Mouse (Mus musculus) G1E-ER4 (cell line): ENCODE results near the gene Nkx2-2. TPM values are rescaled to one million over a fixed set of nuclear protein-coding genes. Genes with fewer than 3 reads are reported as not detected.

Source experiments
- GATA1 ChIP-seq: IDR thresholded peaks from one replicate; pipeline ENCODE4 v1.8.0; 2012; ENCODE audit warnings: low read length, inconsistent platforms
- polyA plus RNA-seq: library from polyadenylated mRNA; stranded (reverse); fragments of >175 nt; gene quantifications from 2 replicates; pipeline ENCODE4 v1.2.3, GENCODE M21; 2012

Gene Nkx2-2
- polyA plus RNA-seq, 1 experiment, result not detected

- no peak for TF ChIP-seq GATA1
Measured at GRCm38 (mm10) chr2:147185561-147185960, 8.5 kb downstream of the Nkx2-2 start.

GRCm38 (mm10) chr2:147184071-147184990, 9.7 kb downstream of the Nkx2-2 start:
- TF ChIP-seq GATA1, result no peak

- no peak for TF ChIP-seq GATA1
Measured at GRCm38 (mm10) chr2:147183521-147183920, 10.5 kb downstream of the Nkx2-2 start.

GRCm38 (mm10) chr2:147182709-147183260, 11.3 kb downstream of the Nkx2-2 start:
- TF ChIP-seq GATA1, result no peak

- TF ChIP-seq GATA1, result no peak
Measured at GRCm38 (mm10) chr2:147181926-147182708, 11.9 kb downstream of the Nkx2-2 start.

- TF ChIP-seq GATA1, result no peak
Measured at GRCm38 (mm10) chr2:147181304-147181665, 12.8 kb downstream of the Nkx2-2 start.

- TF ChIP-seq GATA1, result no peak
Measured at GRCm38 (mm10) chr2:147180649-147181303, 13.3 kb downstream of the Nkx2-2 start.

- TF ChIP-seq GATA1, result no peak
Measured at GRCm38 (mm10) chr2:147178091-147179059, 15.7 kb downstream of the Nkx2-2 start.

GRCm38 (mm10) chr2:147177672-147178071, 16.4 kb downstream of the Nkx2-2 start:
- TF ChIP-seq GATA1, result no peak

GRCm38 (mm10) chr2:147175296-147175695, 18.7 kb downstream of the Nkx2-2 start:
- no peak for TF ChIP-seq GATA1

GRCm38 (mm10) chr2:147173751-147174150, 20.3 kb downstream of the Nkx2-2 start:
- TF ChIP-seq GATA1, result no peak

GRCm38 (mm10) chr2:147165863-147166262, 28.2 kb downstream of the Nkx2-2 start:
- no peak for TF ChIP-seq GATA1

- no peak for TF ChIP-seq GATA1
Measured at GRCm38 (mm10) chr2:147165376-147165775, 28.7 kb downstream of the Nkx2-2 start.

- TF ChIP-seq GATA1, result peak; percentile 18
Measured at GRCm38 (mm10) chr2:147152543-147152942, 41.5 kb downstream of the Nkx2-2 start.

Other genes with a start within 250 kb of the Nkx2-2 start
- gene Xrn2, start 181.2 kb downstream of the Nkx2-2 start, polyA plus RNA-seq, result 6.2 and 11.6 TPM in 2 replicates
- gene Nkx2-4, start 108.8 kb downstream of the Nkx2-2 start, polyA plus RNA-seq, result not detected in 2 replicates
- not detected in 2 replicates for gene Pax1, start 167.7 kb upstream of the Nkx2-2 start, polyA plus RNA-seq